Mouse (Mus musculus) kidney, adult 18-20 months (tissue): ENCODE measurements around the gene Unc13c.

Experiments used
- DNase-seq: peaks from one replicate; pipeline ENCODE4 v3.0.0; 2021

Unc13c gene

DNA sequence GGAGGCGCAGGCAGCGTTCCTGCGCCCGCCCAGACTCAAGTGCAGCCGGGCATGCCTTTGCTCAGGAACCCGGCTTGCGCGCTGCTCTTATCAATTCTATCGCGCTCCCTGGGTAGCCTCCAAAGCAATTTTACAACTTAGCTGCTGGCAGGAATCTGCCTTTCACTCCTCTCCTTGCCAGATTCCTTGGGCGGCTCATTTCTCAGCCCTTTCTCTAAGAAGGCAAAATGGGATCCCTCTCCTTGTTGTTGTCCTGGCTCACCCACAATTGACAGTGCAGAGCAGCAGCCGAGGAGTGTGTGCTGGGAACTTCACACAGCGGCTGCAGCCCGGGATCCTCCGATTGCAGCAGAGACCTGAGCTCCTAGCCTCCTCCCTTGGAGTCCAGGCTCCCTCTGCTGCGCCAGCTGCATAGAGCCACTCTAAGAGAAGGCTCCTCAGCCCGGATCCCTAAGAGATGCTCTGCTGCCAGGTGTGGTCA lies at the start of gene Unc13c:
Unc13c (minus strand) TSS at position 326 of the 481 bp plus-strand sequence.
- DNase-seq: peak; percentile 20

DNA sequence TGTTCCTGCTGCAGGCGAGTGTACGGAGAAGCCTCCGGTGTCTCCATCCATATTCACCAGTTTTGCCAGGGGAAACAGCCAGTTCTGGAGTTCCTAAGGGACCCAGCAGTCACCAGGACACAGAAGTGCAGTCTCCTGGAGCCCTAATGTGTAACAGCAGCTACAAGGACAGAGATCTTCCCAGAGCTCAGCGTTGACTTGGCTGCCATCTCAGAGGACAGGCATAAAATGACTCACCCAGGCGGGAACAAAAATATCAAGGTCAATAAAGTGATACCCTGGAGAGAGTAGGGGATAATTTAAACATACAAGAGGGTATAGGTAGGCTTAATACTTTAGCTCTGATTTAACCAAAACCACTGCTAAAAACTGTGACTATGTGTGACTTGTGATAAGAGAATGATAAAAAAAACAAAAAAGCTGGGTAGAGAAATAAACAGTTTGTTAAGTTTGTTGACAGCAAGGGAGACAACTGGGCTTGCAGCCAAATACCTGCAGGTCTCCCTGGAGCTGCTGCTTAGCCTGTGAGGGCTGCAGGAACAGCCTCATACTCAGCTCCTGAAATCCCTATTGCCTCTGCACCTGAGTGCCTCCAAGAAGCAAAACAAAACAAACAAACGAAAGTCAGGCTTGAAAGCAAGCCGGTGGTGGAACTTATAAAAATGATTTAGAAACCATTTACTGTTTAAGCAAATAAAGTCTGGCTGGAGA lies 39.4 kb upstream of the Unc13c start:
- no peak for DNase-seq

DNA sequence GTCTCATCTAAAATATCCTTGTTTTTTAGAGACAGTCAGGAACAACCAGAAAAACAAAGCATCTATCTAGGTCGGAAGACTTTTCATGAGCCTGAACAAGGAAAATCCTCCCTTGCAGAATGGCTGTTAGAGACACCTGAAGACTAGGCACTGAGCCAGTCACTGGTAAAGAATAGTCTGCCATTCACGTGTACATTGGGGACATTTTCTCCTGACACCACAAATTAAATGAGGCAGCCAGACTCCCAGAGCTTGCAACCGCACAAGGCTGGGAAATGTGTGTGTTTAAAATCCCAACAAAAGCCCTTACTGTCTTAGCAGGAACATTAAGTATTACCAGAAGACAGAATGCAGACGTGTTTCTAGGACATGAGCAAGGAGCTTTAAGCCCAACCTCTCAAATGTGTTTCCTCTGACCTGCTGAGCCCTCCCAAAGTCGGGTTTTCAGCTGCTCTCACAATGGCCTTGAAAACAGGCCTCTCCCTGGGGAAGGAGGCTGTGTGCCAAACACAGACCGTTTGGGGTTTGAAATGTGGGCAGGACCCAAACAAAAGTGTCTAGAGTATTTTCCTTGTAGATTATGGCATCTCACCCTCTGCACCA lies 33.7 kb upstream of the Unc13c start:
- DNase-seq: no peak

DNA sequence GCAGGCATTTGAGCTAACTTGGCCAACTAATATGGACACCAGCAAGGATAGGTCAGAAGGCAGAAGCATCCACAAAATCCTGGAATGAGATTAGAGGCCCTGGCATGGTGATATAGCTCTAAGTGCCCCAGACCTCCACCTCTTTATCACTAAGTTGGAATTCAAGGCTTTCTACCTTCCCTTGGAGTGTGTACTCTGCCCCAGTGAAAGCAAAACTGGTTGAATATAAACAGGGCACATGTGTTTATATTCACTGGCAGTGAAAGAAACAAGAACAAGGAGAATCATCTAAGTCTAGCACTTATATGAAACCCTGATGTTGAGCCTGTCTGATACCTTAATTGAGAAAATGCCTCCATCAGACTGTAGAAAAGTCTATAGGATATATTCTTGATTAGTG lies 19.3 kb upstream of the Unc13c start:
- DNase-seq: peak; percentile 8

DNA sequence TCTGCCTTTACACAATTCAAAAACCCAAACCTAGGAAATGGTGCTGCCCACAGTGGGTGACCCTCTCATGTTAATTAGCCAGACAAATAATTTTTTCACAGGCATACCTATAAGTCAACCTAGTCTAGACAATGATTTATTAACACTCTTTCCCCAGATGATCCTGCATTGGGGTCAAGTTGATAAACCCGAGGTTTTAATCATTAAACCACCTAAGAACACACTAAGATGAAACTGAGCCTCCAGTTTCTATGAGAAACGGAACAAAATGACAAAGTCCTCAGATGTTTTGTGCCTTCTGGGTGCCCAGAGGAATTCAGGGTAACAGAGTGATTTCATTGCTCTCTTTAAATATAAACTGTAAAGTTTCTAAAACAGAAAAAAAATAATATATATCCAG lies 18.5 kb upstream of the Unc13c start:
- DNase-seq: no peak

DNA sequence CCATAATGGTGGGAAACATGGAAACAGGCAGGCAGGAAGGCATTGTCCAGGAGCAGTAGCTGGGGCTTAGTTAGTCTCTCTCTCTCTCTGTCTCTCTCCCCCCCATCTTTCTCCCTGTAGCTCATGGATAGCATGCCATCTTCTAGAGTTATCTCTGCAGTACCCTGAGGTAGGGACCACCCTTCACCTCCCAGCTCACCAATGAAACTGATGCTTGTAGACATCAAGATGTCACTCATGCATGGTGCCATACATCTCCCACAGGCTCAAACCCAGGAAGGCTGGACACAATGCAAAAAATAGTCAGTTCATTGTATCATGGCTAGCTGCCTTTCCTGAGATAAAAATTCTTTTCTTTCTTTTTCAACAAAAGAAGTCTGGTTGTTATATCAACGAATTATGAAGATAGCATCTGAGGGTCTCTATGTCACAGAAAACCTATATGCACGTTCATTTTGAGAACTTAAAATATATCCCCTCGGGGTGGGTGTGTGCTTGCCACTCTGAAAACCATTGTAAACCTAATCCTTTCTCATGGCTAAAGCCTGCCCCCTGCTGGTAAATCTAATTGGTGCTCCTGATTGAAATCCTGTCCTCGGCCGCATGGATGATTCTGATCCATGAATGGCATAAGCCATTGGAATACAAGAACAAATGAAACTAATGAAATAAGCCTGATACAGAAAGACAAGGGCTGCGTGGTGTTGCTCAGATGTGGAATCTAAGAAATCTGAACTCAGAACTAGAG lies 14.0 kb upstream of the Unc13c start:
- peak; percentile 71 for DNase-seq

DNA sequence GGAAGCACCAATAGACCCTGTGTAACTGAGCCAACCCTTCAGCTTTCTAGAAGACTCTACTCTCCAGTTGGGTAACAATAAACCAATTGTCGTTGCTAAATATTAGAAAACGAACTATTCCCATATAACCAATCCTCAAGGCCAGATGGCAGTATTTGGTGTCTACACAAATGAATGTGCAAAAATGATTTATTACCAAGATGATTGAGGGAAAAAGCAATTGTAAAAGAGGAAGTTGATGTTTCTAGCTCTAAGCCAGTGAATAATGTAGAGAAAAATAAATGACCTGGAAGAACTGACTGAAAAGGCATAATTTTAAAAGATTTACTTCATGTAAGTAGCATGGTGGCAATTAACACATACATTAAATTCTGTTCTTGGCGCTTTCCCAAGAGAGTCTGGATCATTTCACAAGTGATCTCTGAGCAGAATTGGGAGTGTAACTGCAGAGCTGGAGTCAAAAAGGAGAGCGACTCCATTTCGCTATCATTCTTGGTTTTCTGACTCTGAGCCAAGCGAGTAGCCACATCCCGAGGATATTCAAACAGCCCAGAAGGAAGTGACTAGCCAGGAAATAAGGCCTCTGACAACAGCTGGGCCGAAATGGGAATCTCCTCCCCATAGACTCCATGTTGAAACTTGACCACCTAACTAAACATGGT lies 3.7 kb upstream of the Unc13c start:
- DNase-seq: no peak

DNA sequence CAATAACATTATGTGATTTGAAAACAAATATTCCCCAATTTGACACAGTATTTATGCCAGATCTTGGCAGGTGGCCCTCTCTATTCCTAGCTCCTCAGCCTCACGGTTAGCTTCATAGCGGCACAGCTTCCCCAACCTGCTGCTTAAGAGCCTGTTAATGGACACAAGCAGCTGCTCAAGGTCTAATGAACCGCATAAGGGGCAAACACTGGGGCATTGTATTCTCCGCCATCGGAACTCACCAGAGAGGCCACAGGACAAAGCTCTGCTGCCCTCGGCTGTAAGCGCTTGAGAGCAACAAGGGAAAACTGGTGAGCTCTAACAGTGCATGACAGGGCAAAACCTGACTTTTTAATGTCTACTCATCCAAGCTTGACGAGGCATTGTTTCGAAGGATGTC lies 2.0 kb upstream of the Unc13c start:
- no peak for DNase-seq

DNA sequence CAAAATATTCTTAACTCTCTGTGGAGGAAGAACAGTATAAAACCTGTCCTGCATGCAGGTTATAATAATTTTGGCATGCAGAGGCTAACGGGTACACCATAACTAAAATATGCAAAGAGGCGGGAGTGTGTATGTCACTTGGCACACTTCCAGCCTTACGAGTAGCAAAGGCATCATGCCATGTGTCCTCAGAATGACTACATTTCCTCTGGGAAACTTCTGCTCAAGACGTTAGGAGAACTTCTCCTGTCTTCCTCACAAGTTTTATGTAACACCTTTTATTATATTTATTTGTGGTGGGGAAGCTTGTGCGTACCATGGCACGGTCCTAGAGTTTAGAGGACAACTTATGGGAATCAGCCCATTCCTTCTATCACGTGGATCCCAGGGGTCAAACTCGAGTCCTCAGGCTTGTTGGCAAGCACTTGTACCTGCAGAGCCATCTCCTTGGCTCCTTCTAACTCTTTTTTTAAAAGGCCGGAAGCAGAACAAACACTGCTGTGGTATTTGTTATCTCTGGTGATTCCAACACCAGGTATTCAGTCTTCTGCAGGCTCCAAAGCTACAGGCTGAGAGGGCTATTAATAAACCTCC lies 3.3 kb downstream of the Unc13c start:
- peak; percentile 23 for DNase-seq

DNA sequence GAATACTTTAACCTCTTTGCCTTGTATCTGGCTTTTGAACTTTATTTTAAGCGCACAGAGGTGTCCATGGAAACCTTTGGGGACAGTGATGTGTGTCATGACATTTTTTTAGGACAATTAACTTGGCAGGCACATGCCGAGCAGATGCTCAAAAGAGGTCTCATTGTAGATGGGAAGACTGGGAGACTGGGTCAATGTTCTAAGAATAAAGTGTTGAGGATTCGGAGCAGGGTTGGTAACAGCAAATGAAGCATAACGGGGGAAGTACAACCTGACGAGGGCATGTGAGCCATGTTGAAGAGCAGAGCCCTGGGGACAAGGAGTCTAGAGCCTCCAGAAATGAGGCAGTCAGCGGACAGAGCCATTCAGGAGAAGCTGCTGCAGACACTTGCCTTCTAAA lies 6.3 kb downstream of the Unc13c start:
- no peak for DNase-seq

DNA sequence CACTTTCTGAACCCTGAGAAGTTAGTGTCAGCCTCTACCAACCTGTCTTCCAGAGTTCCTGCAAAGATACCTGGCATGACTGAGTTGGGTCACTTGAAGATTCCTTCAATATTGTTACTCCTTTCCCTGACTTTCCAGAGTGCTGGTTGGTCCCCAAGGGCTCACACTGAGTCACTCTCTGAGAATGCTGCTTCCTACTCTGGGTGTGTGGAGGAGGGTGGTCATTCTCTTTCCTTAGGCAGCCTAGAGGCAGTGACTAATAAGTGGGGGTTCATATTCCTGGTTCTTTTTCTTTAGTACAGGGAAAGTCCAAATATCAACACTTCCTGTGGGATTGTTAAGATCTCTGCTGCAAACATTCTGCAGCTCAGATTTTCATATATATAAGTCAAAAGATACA lies 16.4 kb downstream of the Unc13c start:
- DNase-seq: no peak

DNA sequence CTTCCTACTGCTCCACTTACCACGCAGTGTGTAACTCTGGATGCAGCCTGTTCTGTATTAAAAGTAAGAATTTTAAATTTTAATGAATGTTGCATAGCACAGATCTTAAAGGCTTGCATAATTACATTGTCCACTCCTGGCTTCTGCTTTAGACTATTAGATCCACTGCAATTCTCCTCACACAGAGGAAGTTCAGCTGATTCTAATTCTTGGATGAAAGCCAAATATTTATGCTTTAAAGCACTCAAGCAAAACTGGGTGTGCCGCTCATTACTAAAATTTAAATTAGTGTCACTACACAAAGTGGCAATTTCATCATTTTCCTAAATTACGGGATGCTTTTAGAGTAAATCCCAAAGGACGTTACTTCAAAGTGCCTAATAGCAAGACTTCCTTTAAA lies 17.2 kb downstream of the Unc13c start:
- no peak for DNase-seq

DNA sequence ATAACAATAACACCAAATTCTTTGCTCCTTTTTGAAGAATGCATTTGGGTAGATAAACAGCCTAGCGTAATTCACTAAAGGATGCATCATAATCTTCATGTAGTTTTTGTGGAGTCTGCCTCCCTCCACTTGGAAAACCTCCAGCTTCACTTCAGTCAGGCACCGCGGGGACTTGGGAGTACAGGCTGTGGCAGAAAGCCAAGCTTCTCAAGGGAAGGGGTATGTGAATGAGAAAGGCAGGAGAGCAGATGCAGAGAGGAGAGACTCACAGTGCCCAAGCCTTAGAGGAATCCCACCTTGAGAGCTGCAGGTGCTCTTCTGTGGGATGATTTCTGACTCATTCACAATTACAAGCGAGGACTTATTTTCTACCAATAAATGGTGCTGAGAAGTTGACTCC lies 33.9 kb downstream of the Unc13c start:
- no peak for DNase-seq

DNA sequence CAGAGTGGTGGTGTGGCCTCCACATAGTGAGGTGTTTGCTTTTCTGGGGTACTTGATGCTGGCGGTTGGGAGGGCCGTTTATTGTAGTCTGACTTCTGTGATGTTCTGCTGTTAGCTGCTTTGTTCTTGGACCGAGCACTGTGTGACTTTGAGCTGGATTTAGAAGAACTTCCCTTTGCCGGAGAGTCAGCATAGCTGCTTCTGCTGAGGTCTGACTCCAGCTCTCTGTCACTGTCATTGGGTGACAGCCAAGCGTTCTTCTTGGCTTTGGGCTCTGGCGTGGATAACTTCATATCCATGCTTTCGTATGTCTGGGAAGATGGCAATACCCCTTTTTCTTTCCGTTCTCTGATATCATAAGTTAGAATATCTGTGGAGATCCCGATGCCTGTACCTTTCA lies 36.8 kb downstream of the Unc13c start:
- no peak for DNase-seq

DNA sequence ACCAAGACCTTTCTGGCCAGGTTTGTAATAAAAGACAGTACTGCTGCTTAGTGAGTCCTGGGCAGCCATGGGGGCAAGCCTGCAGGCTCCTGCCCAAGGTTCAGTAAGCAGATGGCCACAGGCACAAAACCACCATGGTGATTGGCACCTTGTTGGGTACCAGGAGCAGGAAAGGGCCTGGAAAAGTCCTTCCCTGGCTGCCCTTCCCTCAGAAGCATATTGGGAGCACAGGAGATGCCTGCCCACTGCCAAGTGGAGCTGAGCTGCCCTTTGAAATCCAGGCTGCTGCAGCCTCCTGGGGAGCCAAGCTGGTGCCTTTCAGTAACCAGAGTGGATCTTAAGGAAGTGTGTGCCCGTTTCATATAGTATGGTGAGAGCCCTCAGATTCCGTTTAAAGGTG lies 41.5 kb downstream of the Unc13c start:
- no peak for DNase-seq

DNA sequence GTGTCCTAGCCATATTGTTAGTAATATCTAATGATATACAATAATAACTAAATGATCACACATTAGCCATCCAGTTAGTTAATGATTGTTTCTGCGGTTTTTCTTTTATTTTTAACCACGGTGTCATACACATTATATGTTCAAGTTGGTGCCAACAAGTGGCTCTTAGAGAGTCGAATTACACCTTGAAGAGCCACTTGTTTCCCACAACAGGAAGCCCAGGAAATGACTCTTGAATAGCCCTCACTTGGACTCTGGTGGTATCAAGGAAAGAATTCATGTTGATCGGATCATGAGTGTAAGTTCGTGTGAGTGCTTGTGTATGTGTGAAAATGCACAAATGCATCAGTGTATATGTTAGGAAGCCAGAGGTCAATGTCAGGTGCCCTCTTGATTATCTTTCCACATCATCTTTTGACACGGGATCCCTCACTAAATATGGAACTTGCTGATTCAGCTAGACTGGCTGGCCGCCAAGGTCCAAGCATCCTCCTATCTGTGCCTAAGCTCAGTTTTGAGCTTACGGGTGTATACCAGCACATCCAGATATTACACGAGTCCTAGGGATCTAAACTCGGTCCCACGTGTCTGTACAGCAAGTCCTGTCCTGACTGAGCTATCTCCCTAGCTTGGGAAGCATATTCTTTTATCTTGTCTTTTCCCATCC lies 46.2 kb downstream of the Unc13c start:
- no peak for DNase-seq

DNA sequence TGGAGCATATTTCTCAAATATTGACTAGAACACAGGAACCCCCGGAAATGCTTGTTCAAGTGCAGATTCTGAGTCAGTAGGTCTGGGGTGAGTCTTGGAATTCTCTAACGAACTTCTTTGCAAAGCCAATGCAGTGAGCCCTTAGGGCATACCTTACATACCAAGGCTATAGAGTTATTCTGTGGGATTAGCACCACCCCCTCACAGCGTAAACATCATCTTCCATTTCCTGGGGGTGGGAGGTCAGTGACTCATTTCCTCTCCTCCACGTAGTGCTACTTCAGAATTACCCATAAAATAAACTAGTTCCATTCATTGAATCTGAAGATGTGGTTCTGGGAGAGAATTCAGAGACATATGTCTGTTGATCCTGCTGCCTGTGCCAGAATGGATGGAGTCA lies 62.8 kb downstream of the Unc13c start:
- DNase-seq: no peak

DNA sequence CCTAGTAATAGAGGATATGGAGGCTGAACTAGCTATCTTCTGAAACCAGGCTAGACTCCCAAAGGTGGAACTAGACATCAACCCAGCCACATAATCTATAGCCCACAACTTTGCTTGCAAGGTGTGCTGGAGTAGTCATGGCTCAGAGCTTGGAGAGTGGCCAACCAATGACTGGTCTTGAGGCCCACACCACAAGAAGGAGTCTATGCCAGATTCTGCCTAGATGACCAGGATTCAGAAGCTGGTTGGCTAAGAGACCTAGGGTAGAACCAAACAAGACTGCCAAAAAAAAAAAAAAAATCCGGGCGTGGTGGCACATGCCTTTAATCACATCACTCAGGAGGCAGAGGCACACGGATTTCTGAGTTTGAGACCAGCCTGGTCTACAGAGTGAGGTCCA lies 70.2 kb downstream of the Unc13c start:
- DNase-seq: no peak

DNA sequence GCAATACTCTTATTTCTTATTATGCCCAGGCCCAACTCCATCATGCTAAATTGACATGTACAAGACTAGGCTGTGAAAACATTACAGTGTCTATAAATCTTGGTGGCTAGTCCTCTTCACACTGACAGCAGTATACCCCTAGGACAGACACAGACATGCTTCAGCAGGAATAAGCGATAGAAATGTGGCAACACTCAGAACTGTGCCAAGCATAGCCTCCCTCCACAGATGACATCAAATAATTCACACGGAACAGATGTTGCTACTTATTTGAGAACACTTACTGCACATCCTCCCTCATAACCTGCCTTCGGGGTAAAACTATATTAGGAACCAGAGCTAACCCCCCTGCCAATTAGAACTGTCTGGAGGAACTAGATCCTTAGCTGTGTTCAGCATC lies 72.6 kb downstream of the Unc13c start:
- DNase-seq: no peak

DNA sequence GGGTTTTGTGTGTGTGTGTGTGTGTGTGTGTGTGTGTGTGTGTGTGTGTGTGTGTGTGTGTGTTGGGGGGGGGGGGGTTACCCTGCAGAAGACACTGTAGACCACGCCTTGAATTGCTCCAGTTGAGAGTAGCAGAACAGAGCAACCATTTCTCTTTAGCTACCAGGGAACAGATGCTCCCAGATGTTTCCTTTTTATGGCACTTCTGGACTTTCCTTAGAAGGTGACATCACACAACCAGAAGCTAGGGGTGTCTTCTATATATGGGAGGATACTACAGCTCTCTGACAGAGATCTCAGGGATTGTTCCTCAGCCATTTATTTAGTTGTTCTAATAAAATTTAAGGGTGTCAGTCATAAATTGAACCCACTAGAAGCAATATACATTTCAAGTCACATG lies 85.2 kb downstream of the Unc13c start:
- no peak for DNase-seq

DNA sequence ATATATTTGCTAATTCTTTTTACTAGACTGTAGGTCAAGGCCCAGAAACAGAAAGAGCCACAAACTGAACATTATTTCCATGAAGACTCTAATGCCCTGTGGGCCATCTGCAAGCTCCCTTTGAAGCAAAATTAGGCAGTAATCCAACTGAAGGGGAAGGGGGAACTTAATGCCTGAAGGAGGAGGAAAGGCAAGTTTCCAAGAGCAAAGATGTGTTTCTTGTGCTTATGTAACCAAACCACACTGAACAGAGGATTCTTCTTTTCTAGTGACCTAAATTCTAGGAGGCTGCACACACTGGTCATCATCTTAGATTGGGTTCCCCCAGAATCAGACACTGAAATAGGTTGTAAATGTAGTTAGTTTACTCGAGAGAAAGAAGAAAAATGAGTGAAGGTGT lies 85.6 kb downstream of the Unc13c start:
- no peak for DNase-seq

DNA sequence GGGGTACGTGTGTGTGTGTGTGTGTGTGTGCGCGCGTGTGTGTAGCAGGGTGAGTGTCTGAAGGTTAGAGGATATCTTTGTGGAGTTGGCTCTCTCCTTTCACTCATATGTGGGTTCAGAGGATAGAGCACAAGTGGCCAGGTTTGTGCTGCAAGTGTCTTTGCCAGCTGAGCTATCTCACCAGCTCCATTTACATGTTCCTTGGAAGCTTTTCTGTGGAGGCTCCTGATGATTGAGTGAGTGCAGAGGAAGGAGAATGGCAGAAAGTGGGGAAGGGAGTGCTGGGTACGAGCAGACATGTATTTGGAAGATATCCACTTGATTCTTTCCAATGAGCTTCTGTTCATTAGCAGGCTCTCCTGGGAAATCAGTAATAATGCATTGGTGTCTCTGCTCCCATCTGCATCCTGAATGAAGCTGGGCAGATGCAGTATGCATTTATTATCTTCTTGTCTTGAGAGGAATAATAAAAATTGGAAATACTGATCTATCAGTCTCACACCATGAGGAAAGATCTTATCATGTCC lies 86.3 kb downstream of the Unc13c start:
- no peak for DNase-seq
